Mouse (Mus musculus): Measurements from ENCODE around the gene Guk1.
A peak's percentile ranks its signal among the peaks of the same experiment; 100 is the strongest.

DNA sequence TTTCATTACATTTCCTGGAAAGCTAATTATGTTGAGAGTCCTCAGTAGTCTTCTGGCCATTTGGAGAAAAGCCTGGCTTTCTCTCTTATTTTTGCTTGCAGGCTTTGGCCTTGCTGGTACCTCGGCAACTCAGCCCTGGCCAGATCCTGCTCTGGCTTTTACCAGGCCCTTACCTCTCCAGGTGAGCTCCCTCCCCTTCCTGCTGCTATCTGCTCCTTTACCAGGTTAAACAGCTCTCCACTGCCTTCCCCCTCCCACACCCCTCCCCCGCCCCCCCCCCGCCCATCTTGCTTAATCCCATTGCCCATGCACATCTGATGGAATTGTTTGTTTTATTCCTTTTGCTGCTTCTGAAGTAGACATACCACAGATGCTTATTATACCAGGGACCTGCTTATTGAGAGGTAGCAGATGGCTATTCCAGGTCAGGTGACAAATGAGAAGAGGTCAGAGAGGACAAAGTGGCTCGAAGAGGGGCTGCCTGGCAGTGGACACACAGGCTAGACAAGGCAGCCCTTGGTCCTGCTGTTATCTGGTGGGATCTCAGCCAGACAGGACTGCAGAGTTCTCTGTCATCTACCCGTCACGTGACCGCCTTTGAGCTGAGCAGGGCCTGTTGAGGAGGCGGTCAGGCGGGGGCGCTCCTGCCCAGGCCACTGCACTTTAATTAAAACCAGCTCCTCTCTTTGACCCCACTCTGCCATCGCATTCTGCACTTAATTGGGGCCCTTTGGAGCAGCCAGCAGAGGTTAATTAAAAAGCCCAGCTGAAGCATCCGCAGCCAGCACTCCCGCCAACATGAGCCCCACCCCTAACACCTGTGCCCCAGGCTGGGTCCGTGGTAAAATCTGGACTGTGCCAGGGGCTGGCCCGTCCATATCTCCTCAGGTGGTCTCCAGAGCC is 46.8 kb upstream of the Guk1 start:
- TF ChIP-seq CTCF (IDR thresholded peaks at IDR 0.05; ENCODE audit: low read depth) (peak; percentile 84), EP300 (IDR thresholded peaks at IDR 0.05; ENCODE audit: low read depth) (no peak)

All from liver, embryonic 14.5 days (tissue).